ENCODE assay signal across 7 mouse cellular contexts in the genomic region with DNA sequence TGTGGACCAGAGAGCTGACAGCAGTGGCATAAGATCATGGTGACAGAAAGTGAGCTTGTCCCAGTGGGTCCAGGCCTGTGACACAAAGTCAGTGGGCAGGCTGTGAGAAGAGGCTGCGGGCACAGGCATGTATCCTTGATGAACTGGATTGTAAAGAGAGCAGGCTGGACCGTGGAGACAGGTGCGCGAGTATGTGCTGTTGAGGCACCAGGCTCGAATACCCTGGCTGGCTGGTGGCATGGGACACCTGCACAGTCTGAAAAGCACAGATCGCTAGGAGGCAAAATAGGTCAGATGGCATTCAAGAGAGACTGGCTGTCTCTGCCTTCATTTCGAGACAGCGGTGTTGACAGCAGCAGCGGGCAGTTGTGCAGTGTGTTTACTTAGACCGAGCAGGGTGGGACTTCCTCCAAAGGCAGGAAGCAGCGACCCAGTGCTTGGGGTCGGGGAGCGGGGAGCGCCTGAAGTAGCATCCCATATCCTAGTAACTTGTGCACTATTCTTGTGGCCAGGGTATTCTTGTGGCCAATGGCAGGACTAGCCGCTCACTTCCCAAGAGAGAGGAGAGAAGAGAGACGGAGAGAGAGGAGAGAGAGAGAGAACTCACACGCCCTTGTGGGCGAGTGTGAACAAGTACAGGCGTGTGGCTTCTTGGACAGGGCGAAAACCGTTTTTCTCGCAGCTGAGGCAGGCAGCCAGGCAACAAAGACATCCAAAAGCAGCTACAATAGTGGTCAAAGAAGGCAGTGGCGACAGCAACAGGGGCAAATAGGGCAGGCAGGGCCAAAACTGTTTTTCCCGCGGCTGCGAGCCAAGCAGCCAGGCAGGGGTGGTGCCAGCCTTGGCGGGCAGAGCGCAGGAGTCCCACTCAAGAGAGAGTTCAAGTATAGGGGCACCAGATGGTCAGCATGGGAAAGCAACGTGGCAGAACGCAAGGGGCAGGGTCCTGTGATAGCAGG. TPM values are rescaled to one million over a fixed set of nuclear protein-coding genes. Genes with fewer than 3 reads are reported as not detected.
DNase-seq lines count a peak whose midpoint lies in the region; ATAC-seq lines count a peak whose summit lies in the region.

No protein-coding gene starts in this region.

- 7% methylated on average over 30 of the region's 30 CpGs for WGBS in intestine, embryonic 14.5 days
- 10% methylated on average over 30 of the region's 30 CpGs for WGBS in limb, embryonic 10.5 days

- H3K27me3 ChIP-seq in intestine, embryonic 14.5 days (replicated peaks; ENCODE audit: control insufficient read depth, insufficient read depth, low read length): no peaks in the 10 kb centered on the region
- no peaks in the 10 kb centered on the region for H3K27me3 ChIP-seq in limb, embryonic 10.5 days (ENCODE audit: low read depth, poor library complexity, severe bottlenecking)

- H3K9ac ChIP-seq in intestine, embryonic 14.5 days (ENCODE audit: low read length): peak overlapping the region; percentile 44

- H3K4me3 ChIP-seq in intestine, embryonic 14.5 days (ENCODE audit: low read depth, low read length): peak overlapping the region; percentile 47
- peak overlapping the region; percentile 62 for H3K4me3 ChIP-seq in limb, embryonic 10.5 days

- peak overlapping the region; percentile 88 for H3K4me2 ChIP-seq in intestine, embryonic 14.5 days (ENCODE audit: low read length)

- H3K9me3 ChIP-seq in intestine, embryonic 14.5 days (ENCODE audit: control insufficient read depth, low read length): no peaks in the 10 kb centered on the region
- no peaks in the 10 kb centered on the region for H3K9me3 ChIP-seq in limb, embryonic 10.5 days (replicated peaks)

- no peak overlapping the region for H3K27ac ChIP-seq in intestine, embryonic 14.5 days (ENCODE audit: low read depth)
- peak overlapping the region; percentile 78 for H3K27ac ChIP-seq in limb, embryonic 10.5 days

- ATAC-seq in intestine, embryonic 14.5 days (replicated peaks; ENCODE audit: low FRiP score, low TSS enrichment, low read depth): peak; percentile 79
- peak; percentile 88 for ATAC-seq in megakaryocyte-erythroid progenitor cell, adult 5-6 weeks (replicated peaks; ENCODE audit: low FRiP score, low TSS enrichment, poor library complexity, severe bottlenecking)

- DNase-seq in adrenal gland, adult 2 months: peak; percentile 51
- peak; percentile 40 to 51 for DNase-seq in cerebellum, postnatal 36 days
- peak; percentile 33 for DNase-seq in gastrocnemius, postnatal 14 days
- peak; percentile 65 for DNase-seq in intestine, embryonic 14.5 days (ENCODE audit: low spot score)
- peak; percentile 60 for DNase-seq in limb, embryonic 10.5 days (ENCODE audit: low spot score)
- DNase-seq in spleen, adult 18-20 months: peak; percentile 18 to 41

- 0 out of 2 replicates have a peak, but pooled peaks cover 3% of the 10 kb centered on the region for H3K4me1 ChIP-seq in intestine, embryonic 14.5 days (replicated peaks; ENCODE audit: control insufficient read depth, insufficient read depth, low read length)
- H3K4me1 ChIP-seq in limb, embryonic 10.5 days: peaks cover 10% of the 10 kb centered on the region

- intact Hi-C loops in gastrocnemius, postnatal 14 days (cut with DNase I; ENCODE audit: low total_unique reads): no loop called here

- no peaks in the 10 kb centered on the region for H3K36me3 ChIP-seq in intestine, embryonic 14.5 days (ENCODE audit: control insufficient read depth, insufficient read depth, low read length)
- H3K36me3 ChIP-seq in limb, embryonic 10.5 days: no peaks in the 10 kb centered on the region

RNA-seq across cellular contexts. Expression of a gene that starts 14.4 kb away (rescaled TPM):
- under 1 TPM; 0.40 to 0.52 TPM for total RNA-seq in adrenal gland, adult 2 months (2021)
- 0.04 and 0.07 TPM in 2 replicates for polyA plus RNA-seq in adrenal gland, adult 2 months (2012; rRNA removed)
- under 1 TPM in 1 of 2 experiments, not detected in 1; 0.40 TPM for total RNA-seq in gastrocnemius, postnatal 14 days (2021)
- 0.19 and 0.40 TPM in 2 replicates for polyA plus RNA-seq in intestine, embryonic 14.5 days (2014; fragmentation: Nextera tagmentation; extraction: Ambion mirVana)
- 1.6 and 2.1 TPM in 2 replicates for polyA plus RNA-seq in limb, embryonic 10.5 days (2016; fragmentation: Nextera tagmentation; extraction: Ambion mirVana)
- total RNA-seq in megakaryocyte-erythroid progenitor cell, adult 5-6 weeks (2014; fragmentation: Nextera tagmentation): 82.8 and 87.5 TPM in 2 replicates
- total RNA-seq in megakaryocyte-erythroid progenitor cell, adult 5-6 weeks (2017): 89.5 and 97.5 TPM in 2 replicates

RNA-seq across cellular contexts. Expression of a gene that starts 18.6 kb away (rescaled TPM):
- total RNA-seq in adrenal gland, adult 2 months (2021): 10 to 100 TPM; 33.2 to 39.3 TPM
- polyA plus RNA-seq in adrenal gland, adult 2 months (2012; rRNA removed): 12.5 and 13.0 TPM in 2 replicates
- total RNA-seq in gastrocnemius, postnatal 14 days (2021): 10 to 100 TPM; 21.3 to 26.2 TPM
- 69.1 and 73.0 TPM in 2 replicates for polyA plus RNA-seq in intestine, embryonic 14.5 days (2014; fragmentation: Nextera tagmentation; extraction: Ambion mirVana)
- polyA plus RNA-seq in limb, embryonic 10.5 days (2016; fragmentation: Nextera tagmentation; extraction: Ambion mirVana): 85.5 and 87.5 TPM in 2 replicates
- 58.3 and 61.3 TPM in 2 replicates for total RNA-seq in megakaryocyte-erythroid progenitor cell, adult 5-6 weeks (2014; fragmentation: Nextera tagmentation)
- total RNA-seq in megakaryocyte-erythroid progenitor cell, adult 5-6 weeks (2017): 138 and 146 TPM in 2 replicates

RNA-seq across cellular contexts. Expression of a gene that starts 18.6 kb away (rescaled TPM):
- total RNA-seq in adrenal gland, adult 2 months (2021): 10 to 100 TPM in 1 of 2 experiments, 1 to 10 TPM in 1; 9.0 to 10.1 TPM
- polyA plus RNA-seq in adrenal gland, adult 2 months (2012; rRNA removed): 1.5 and 1.9 TPM in 2 replicates
- 1 to 10 TPM; 3.7 to 4.3 TPM for total RNA-seq in gastrocnemius, postnatal 14 days (2021)
- 9.8 and 11.5 TPM in 2 replicates for polyA plus RNA-seq in intestine, embryonic 14.5 days (2014; fragmentation: Nextera tagmentation; extraction: Ambion mirVana)
- polyA plus RNA-seq in limb, embryonic 10.5 days (2016; fragmentation: Nextera tagmentation; extraction: Ambion mirVana): 10.6 and 12.5 TPM in 2 replicates
- total RNA-seq in megakaryocyte-erythroid progenitor cell, adult 5-6 weeks (2014; fragmentation: Nextera tagmentation): 6.0 and 20.2 TPM in 2 replicates
- total RNA-seq in megakaryocyte-erythroid progenitor cell, adult 5-6 weeks (2017): 15.4 and 25.6 TPM in 2 replicates

Comparison
In these comparisons a context has a peak if more than half of its experiments do, and no peak if none do; other contexts are left out.
1. RNA of a gene that starts 14.4 kb away (total RNA-seq): 82.8 to 97.5 TPM in megakaryocyte-erythroid progenitor cell, adult 5-6 weeks; 0.40 to 0.52 TPM in adrenal gland, adult 2 months and 0.40 TPM in gastrocnemius, postnatal 14 days; every median in the first group is over 10 times any median in the second.
2. Peak in every context shown above with its lines, with median percentiles within 50 percentile points of each other: DNase-seq.